Mouse (Mus musculus) embryo, embryonic 9.5 days (tissue): ENCODE measurements around the gene Tbxas1.

ENCODE experiments used
- DNase-seq: peaks from one replicate; pipeline ENCODE4 v3.0.0-alpha.2; 2017; ENCODE audit errors: extremely low spot score

The Tbxas1 gene

DNA sequence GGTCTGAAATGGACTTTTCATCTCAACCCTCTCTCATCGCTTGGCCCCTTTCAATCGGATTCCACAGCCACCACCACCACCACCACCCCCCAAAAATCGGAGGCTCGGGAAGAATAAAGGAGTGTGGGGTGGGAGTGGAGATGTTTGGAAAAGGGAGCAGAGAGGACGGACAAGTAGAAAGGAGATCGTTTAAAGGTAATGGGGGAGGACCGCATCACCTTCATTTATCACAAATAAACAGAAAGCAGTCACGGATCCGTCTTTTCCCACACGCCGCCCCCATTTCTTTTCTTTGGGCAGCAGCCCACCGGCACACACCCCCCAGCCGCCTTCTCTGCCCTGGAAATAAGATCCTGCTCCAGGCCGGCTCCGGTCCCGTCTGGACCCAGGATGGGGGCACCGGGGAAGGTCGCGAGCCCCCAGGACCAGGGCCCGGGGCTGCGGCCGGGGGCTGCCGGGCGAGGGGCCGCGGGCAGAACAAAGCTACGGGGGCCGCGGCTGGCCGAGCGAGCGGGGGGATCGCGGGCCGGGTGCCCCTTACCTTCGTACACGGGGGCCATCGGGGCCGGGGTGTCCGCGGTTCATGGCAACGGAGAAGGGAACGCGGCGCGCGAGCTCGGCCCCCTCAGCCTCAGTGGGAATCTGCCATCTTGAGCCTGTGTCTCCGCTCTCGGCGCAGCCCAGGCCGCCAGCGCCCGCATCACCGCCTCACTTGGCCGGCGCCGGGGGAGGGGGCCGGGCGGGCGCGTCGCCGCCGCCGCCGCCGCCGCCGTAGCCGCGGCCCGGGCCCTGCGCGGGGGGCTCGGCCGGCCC lies at the start of gene Tbxas1:
TSS of gene Tbxas1 (plus strand) at position 147 of the 813 bp plus-strand sequence.
- DNase-seq = peak; percentile 64

DNA sequence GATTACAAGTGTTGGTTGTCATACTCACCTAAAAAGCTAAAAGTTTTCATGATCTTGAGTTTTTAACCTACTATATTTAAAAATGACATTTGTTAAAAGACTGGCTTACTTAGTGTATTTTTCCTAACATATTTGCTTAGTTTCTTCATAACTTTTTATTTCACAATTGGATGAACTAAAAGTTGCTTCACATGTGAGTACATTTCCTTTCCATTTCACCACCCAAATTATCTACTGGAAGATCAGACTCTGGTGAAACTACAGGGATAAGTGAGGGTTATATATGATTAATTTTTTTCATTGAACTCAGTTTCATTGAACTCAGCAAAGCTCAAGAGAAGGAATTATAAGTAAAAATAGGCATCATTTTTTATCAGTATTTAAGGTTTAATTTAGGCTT lies 49.3 kb upstream of the Tbxas1 start:
- no peak for DNase-seq

DNA sequence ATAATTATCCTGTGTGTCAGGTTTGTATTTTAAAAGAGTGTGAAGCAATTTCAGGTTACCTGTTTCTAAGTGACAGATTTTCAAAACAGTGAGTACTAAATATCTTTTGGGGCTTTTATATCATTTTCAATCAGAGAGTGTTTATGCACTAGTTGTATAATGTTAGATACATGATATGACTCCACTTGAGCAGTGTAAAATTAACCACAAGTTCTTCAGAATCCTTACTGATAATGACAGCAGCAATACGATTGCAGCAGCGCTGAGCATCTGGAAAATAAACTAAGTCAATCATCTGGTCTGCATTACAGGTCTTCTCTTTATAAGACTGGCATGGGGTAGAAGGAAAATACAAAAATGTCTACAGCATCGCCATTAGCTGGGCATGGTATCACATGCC lies 48.3 kb upstream of the Tbxas1 start:
- DNase-seq = no peak

DNA sequence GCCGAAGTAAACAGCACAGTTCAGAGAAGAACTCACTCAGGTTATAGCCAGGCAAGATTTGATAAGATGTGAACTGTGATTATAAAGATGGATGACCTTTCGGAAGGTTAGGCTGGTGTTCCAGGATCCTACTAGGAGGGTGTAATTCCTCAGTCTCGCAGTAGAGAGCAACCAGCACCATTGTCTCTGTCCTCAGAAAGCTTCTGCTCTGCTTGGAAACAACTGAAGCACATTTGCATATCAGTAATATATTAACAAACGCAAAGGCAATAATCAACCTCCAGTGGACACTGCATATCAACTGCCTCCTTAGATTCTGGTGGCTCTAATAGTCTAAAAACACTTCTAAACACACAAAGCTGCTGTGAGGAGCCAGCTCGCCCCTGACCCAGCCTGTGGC lies 47.8 kb upstream of the Tbxas1 start:
- DNase-seq = no peak

DNA sequence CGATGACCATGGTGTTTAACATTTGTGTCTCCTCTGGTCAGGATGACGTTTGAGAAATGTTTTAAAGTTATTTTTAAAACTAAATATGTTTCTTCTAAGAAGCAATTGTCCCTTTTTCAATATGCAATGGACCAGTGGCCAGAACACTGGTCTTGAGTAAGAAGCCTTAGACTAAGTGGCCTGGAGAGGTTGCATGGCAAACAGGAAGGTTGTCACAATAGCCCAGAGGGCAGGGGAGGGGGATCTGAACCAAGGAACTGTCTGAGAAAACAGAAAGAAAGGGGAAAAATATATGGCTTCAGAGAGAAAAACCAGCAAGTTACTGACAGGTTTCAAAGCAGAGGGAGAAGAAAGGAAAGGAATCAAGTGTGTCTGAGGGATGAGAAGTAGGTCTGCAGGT lies 47.0 kb upstream of the Tbxas1 start:
- no peak for DNase-seq

DNA sequence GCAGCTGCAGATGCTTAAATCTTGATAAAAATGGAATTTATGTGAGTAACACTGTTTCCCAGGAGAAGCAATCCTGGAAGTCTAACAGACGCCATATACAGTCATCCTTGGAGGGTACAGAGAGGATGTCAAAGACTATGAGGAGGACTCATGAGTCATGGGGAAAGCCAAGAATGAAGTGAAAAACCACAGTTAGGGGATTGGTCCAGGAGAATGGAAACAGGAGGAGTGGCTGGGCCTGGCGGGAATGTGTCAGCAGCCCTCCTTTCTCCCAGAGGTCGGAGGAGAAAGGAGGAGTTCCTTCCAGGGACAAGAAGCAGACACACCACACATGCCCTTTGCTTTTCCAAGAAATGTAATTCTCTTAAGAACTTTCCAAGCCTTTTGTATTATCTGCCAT lies 45.8 kb upstream of the Tbxas1 start:
- no peak for DNase-seq

DNA sequence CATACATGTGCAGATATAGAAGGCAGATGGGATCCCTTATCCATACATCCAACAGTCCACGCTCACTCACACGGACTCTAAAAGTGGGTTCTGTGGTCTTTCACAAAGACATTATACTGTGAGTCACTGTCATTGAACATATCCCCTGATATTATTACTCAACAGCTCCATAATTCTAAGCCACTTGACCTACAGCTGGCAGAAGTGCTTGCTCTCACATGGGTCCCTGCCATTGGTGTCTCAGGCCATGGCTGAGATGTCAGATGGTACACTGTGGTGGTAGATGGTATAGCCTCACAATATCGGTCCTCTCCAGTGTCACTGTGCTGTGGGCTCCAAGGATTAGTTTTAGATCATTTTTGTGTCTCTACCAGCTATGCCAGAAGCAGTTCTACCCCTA lies 41.5 kb upstream of the Tbxas1 start:
- DNase-seq = no peak

DNA sequence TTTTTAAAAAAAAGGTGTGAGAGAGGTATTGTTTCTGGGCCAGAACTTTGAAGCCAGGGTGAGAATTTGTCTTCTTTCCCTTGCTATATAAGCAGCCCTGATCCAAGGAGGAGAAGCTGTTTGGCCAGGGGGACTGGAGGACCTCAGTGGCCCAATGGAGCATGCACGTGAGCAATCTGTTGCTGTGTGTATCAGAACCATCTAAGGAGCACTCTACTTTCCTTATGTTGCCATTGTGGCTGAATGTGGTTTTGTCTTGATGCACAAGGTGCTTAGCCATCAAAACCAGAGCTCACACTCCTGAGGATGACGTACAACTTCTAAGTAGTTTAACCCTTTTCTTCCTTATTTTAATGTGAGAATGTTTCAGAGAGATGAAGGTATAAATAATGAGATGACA lies 40.5 kb upstream of the Tbxas1 start:
- no peak for DNase-seq

DNA sequence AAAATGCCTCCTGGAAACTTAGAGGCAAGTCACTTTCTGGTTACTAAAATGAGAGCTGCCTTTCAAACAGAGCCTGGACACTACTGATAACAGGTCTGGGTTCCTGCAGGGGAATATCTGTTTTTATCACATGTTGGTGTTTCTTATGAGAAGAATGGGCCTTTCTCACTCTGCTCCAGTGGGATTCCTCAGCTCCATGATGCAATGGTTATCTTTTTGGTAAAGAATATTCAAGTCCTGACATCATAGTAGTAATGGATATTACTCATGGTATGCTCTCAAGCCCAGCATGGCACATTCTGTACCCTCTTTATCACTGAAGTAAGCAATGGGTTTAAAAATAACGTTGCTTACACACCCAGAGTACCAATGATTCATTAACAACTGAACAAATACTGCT lies 40.0 kb upstream of the Tbxas1 start:
- no peak for DNase-seq

DNA sequence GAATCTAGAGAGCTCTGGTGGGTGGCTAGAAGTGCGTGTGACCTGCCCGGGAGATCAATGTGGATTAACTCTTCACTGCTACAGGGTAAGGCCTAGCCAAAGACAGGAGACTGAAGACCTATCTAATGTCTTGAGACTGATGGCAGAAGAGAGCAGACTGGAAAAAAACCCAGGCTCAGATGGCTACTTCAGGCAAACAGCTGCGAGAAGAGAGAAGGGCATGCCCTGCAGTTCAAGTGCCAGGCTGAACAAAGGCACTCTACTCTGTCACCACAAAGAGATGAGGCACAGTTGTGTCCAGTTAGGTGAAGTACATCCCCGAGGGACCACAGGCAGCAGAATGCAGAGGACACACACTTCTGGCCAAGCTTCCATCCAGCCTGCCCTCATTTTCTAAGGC lies 37.1 kb upstream of the Tbxas1 start:
- DNase-seq = no peak

DNA sequence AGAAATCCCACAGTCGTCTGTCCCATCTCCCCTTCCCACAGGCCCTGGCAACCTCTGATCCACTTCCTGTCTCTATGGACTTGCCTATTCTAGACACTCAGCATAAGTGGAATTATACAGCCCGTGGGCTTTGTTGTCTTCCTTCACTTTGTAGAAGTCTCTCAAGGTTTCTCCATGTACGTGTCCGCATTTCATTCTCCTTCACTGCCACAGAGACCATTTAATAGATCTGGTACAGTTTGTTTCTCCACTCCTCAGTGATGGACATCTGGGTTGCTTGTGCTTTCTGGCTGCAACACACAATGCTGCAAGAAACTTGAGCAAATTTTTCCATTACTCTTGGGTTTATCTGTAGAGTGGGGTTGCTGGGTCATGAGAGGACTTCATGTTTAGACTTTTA lies 35.3 kb upstream of the Tbxas1 start:
- no peak for DNase-seq

DNA sequence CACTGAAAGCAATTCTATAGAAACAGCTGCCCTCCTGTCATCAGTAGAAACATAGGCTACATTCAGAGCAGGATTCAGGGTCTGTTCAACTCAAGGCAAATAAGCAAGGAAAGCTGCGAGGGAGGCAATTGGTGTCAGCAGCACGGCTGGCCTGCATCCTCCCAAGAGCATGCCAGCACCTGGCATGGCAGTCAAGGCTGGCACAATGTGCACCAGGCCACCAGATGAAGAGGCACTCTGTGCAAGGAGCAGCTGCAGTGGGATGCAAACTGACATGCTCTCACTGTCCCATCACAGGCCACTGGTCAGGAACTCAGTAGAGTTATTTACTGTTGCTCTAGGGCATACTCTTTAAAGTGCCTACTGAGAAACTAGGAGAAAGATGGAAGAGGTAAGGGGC lies 34.8 kb upstream of the Tbxas1 start:
- no peak for DNase-seq

DNA sequence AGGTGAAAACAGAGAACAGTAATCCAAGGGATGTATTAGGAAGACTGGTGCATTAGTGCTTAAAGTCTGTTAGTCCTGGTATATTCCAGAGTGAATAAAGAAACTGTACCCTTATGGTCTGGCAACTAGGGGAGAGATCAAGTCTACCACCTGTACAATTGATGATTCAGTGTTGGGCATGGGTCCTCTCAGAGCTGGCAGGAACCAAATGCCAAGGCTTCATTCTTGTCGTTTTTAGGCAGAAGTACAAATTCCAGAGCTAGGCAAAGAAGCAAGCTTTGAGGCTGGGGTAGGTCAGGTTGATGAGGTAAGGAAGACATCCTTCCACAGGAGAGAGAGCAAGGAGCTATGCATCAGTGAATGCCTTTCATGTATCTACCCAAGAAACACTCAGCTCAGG lies 34.4 kb upstream of the Tbxas1 start:
- DNase-seq = no peak

DNA sequence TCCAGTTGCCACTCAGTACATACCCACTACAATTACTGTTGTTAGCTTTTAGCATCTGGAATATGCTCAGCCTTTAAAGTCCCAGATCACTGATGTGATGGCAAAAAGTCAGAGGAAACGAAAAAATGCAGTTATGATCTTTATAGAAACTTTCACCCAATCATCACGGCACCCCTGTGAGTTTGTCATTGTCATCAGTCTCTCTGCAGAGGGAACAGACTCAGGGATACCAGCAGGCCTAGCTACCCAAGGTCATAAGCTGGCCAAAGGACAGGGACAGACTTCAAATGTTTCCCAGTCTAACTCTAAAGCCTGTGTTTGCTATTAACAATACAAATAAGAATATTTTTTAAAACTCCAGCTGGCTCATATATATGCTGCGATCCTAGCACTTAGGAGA lies 33.7 kb upstream of the Tbxas1 start:
- no peak for DNase-seq

DNA sequence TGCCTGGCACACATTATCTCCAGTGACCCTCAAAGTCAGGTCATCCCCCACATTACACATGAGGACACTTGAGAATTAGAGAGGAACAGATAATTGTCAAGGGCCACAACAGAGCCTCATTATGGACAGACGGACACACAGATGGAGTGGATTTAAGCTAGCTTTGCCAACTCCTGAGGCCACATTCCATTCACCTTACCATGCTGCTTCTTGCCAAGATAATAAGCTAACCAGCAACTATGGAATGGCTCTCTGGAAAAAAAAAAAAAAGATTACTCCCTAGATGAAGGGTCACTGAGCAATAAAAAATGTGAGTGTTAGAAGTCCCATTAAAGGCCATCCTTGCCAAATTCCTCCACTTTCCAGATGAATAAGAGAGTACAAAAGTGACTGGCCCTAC lies 30.1 kb upstream of the Tbxas1 start:
- DNase-seq = no peak

DNA sequence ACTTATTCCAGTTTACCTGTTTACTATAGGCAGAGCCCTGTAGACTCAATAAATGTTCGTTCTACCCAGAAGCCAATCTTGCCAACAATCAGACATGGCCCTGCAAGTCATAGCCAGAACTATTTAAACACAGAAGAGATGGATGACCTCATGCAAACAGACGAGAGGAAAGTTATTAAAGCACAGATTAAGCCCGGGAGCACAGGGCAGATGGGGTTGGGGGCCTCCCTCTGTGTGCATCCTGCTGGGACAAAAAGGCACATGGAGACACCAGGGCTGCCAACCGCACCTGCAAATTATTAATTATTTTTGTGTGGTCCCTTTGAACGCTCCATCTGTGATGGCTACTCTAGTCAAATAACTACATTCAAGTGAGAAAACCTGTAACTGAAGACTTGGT lies 29.3 kb upstream of the Tbxas1 start:
- no peak for DNase-seq

DNA sequence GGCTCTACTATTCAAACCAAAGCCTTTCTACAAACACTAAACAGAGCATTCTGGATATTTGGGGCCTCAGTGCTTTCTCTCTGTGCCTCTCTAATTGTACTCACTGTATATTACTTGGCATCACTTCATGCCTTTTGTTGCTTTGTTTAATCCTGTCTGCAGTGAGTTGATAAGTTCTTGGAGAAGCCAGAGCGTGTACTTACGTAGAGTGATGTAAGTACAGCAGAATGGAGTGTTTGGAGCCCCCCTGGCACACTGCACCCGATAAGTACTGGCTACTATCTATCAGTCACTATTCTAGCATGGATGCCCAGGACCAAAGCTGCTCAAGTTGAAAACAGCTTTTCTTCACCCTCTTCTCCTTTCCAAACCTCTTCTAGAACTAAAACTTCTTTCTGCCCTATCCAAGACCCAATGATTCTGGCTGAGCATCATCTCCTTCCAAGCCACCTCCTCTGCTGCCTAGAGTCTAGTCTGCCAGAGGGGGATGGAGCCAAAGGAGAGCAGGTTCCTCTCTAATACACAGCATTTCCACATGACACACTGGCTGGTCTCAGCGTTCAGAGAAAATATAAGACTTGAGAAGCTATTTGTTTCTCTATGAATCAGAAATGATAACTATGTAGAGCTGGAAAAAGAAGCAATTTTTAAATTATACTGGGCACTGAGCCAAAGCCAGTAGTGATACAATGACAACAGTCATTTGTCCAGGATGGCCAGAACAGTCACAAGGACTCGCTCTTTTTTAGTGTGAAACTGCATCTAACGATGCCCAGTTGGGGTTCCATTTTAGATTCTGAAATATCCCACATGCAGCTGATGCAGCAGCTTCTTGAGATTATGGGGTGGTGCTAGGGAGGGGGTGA lies 28.6 kb upstream of the Tbxas1 start:
- no peak for DNase-seq

DNA sequence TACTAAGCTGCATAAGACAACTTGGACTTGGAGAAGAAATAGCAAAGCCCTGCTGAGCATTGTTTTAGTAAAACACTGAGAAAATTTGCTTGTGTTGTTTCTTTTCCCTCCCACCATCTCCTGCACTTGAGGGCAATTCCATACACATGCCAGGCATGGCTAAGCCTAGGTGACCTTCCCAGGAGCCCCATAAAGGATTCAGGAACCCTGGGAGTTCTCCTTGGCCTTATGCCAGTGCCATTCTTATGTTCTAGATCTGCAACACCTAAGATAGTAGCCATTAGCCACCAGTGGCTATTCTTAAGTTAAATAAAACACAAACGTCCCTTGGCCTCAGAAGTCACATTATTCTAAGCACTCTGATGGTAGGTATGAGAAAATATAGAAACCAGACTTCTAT lies 27.8 kb upstream of the Tbxas1 start:
- no peak for DNase-seq

DNA sequence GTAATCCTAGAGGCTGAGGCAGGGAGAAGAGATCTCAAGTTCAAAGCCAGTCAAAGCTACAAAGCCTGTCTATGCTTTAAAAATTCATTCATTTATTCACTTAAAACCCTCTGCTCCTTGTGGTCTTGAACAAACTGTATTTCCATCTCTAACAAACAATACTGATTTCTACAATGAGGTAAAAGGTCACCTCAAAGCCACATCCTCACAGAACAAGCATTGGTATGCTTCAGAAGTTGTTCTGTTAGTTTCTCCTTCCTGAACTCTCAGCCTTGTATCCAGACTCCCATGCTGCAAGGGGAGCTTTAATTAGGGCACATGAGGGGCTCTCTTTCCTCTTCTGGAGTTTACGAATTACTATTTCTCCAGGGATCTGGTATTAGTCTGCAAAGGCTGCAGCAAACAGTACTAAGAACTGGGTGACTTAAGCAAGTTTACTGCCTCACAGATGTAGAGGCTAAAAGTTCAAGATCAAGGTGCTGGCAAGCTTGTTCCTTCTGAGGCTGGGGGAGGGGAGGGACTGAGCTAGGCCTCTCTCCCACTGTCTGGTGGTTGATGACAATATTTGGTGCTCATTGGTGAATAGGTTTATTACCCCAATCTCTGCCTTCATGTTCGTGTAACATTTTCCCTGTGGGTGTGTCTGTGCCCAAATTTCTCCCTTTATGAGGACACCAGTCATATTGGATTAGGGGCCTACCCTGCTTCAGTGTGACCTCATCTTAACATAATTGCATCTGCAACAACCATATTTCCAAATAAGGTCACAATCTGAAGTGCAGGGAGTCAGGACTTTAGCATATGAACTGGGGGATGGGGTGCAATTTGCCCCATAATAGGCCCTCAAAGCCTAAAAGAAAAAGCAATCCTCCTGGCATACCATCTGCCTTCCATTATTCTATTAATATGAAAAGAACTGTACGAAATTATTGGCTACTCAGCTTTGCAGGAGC lies 27.0 kb upstream of the Tbxas1 start:
- no peak for DNase-seq

DNA sequence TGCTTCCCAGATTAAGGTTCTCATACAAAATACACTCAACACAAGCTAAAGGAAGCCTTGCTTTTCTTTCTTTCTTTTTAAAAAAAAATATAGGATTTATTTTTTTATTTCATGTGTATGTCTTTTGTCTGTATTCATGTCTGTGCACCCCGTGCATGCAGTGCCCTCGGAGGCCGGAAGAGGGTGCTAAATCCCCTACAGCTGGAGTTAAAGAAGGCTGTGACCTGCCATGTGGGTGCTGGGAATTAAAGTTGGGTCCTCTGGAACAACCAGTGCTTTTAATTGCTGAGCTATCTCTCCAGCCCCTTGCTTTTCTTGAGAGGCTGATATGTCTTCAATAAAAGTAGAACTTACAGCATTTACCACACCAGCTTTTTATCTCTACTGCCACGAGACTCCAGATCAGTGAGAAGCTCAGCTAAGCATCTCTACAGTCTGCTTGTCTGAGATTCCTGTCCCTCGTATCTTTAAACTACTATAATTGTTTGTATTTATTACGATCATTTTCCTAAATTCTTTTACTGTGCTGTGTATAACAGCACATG lies 24.4 kb upstream of the Tbxas1 start:
- DNase-seq = no peak

DNA sequence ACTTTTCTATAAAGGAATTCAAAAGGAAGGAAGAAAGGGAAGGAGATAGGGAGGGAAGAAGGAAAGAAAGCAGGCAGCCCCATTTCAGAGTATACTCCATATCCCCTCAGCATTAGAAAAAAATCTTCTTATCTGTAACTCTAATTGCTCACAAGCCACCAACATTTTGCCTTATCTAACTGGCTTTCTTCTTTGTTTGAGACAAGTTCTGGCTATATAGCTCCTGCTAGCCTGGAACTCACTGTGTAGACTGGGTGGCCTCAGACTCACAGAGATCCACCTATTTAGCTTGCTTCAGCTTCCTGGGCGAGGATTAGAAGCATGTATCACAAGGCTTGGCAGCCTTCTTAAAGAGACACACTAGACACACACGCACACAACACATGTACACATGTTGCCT lies 23.5 kb upstream of the Tbxas1 start:
- no peak for DNase-seq

DNA sequence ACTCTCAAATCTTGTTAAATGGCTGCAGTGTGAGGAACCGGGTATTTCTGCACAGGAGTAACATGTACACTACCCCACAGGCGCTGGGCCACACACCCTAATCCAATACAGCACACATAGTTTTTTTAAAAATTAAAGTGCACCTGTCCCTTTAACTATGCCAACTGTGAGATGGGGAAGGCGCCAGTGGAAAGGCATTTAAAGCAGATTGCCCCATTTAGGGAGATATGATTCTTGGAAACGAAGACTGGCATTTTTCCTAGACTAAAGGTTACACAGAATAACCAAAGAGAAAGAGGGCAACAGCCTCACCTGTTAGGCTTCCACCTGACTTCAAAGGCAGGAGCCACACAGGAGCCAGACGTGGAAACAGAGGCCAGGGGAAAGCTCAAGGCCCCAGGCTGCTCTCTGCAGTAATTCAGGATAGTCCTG lies 21.6 kb upstream of the Tbxas1 start:
- DNase-seq = no peak
